Mouse (Mus musculus): ENCODE measurements at regions not wholly inside any gene's neighbourhood (a gene's known extent, or its start where the extent isn't known, plus 50 kb on each side); places are given as distances from the start of the nearest gene placed in this dataset.

DNA sequence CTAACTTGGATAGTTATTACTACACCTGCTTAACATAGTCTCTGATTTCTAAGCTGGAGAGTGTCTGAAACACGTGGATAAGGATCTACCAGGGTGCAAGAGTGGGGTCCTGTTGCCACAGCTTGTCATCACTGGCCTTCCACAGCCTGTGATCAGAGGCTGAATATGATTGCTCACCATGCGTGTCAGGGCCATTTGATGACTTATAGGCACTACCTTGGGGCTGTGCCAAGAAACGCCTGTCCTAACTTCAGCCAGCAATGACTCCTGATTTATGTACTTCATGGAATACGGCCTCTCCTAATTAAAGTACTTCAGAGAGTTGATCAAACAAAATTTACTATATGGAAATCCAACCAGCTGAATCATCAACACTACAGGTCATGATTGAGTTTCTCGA, 480.1 kb downstream of the 1700129C05Rik start:
- TF ChIP-seq CTCF (IDR thresholded peaks at IDR 0.05; ENCODE audit: extremely low read depth, insufficient read depth, low read length) (no peak), POLR2A (IDR thresholded peaks at IDR 0.05; ENCODE audit: extremely low read depth, insufficient read depth, low read length) (no peak)
